Comparison of ENCODE assay signal across 11 mouse cellular contexts in the genomic region with DNA sequence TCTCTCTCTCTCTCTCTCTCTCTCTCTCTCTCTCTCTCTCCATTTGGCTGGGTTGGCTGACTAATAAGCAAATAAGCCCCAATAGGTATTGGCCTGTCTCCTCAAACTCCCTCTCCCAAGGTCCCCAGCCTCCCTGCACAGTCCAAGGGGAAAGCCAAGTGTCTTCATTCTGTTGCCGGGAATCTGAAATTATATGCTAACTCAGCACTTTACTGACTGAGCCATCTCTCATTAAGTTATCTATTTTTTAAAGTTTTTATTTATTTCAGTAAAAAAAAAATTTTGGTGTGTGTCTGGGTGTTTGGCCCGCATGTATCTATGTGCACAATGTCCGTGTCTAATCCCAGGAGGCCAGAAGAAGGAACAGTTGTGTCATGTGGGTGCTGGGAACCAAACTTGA. TPM values are rescaled to one million over a fixed set of nuclear protein-coding genes. Genes with fewer than 3 reads are reported as not detected.
DNase-seq lines count a peak whose midpoint lies in the region; ATAC-seq and TF ChIP-seq lines count a peak whose summit lies in the region.
"Had no signal": no experiment of that assay in that cellular context is flagged by ENCODE, and none has a peak within 500 bp of the region (broad histone marks: within the 10 kb centered on the region; RNA-seq: fewer than 3 reads in every experiment).

No protein-coding gene starts in this region.

- intact Hi-C loops in gastrocnemius, adult 2 months (cut with DNase I) = no loop called here
- intact Hi-C loops in left cerebral cortex, postnatal 36 days (cut with DNase I) = no loop called here
- intact Hi-C loops in left cerebral cortex, postnatal 14 days (cut with DNase I) = loop anchor here (10.0 kb wide), 1 partner anchor 223 kb away; a partner anchor contains a TSS

- H3K27ac ChIP-seq in gastrocnemius, adult 2 months = peak overlapping the region; percentile 98
- no peak overlapping the region for H3K27ac ChIP-seq in forebrain, postnatal 0 days (ENCODE audit: low read depth, low read length)
- no peak overlapping the region for H3K27ac ChIP-seq in liver, embryonic 14.5 days

- H3K4me3 ChIP-seq in gastrocnemius, adult 2 months = peak overlapping the region; percentile 79
- H3K4me3 ChIP-seq in E14TG2a.4 (replicated peaks; ENCODE audit: low read length) = peak overlapping the region; percentile 92
- H3K4me3 ChIP-seq in forebrain, postnatal 0 days (ENCODE audit: low read depth, low read length) = peak overlapping the region; percentile 68; the same call in 1 of the 2 replicates
- H3K4me3 ChIP-seq in liver, embryonic 14.5 days (ENCODE audit: insufficient read depth in 1 of 2, low read depth in 2 of 2, low read length in 2 of 2) = no peak overlapping the region

- TF ChIP-seq EP300 in liver, embryonic 14.5 days (IDR thresholded peaks at IDR 0.05; ENCODE audit: low read depth) = no peak

- peaks cover 40% of the 10 kb centered on the region for H3K36me3 ChIP-seq in E14TG2a.4 (ENCODE audit: insufficient read depth, low read length)
- no peaks in the 10 kb centered on the region for H3K36me3 ChIP-seq in forebrain, postnatal 0 days (ENCODE audit: insufficient read depth)
- no peaks in the 10 kb centered on the region for H3K36me3 ChIP-seq in liver, embryonic 14.5 days (replicated peaks; ENCODE audit: control insufficient read depth, insufficient read depth, low read depth)

- no peak overlapping the region; the same call in 1 of the 2 replicates for H3K4me2 ChIP-seq in forebrain, postnatal 0 days (ENCODE audit: low read depth)
- peak overlapping the region; percentile 81 for H3K4me2 ChIP-seq in liver, embryonic 14.5 days (ENCODE audit: low read depth)

- H3K27me3 ChIP-seq in E14TG2a.4 (ENCODE audit: insufficient read depth, low read length) = no peaks in the 10 kb centered on the region; the same call in 1 of the 2 replicates
- no peaks in the 10 kb centered on the region for H3K27me3 ChIP-seq in forebrain, postnatal 0 days (ENCODE audit: insufficient read depth, low read length)
- no peaks in the 10 kb centered on the region for H3K27me3 ChIP-seq in liver, embryonic 14.5 days (ENCODE audit: control insufficient read depth, insufficient read depth, low read length)

- peaks cover 80% of the 10 kb centered on the region for H3K4me1 ChIP-seq in E14TG2a.4 (replicated peaks; ENCODE audit: low read depth, low read length)
- 0 out of 2 replicates have a peak, but pooled peaks cover 5% of the 10 kb centered on the region for H3K4me1 ChIP-seq in forebrain, postnatal 0 days (ENCODE audit: insufficient read depth)
- H3K4me1 ChIP-seq in liver, embryonic 14.5 days (replicated peaks; ENCODE audit: control insufficient read depth in 2 of 2, insufficient read depth in 2 of 2, low read length in 1 of 2) = peaks cover 0 to 22% of the 10 kb centered on the region in 2 experiments; a peak in 3 of 4 replicates

- TF ChIP-seq CTCF in gastrocnemius, adult 2 months (IDR thresholded peaks at IDR 0.05) = no peak
- TF ChIP-seq CTCF in E14TG2a.4 (conservative IDR thresholded peaks at IDR 0.05; ENCODE audit: low read length) = no peak
- no peak for TF ChIP-seq CTCF in forebrain, postnatal 0 days (IDR thresholded peaks at IDR 0.05; ENCODE audit: low read depth)
- TF ChIP-seq CTCF in liver, embryonic 14.5 days (IDR thresholded peaks at IDR 0.05; ENCODE audit: low read depth) = no peak

- DNase-seq in gastrocnemius, adult 2 months = no peak
- DNase-seq in gastrocnemius, adult 18-20 months (ENCODE audit: low spot score) = no peak
- no peak for DNase-seq in forebrain, postnatal 0 days
- DNase-seq in liver, embryonic 14.5 days (ENCODE audit: low read depth in 3 of 3, low spot score in 3 of 3) = no peak
- no peak for DNase-seq in spleen, postnatal 36 days (ENCODE audit: low spot score in 2 of 2)
- DNase-seq in left cerebral cortex, postnatal 36 days (ENCODE audit: low spot score in 2 of 2) = no peak
- no peak for DNase-seq in left cerebral cortex, postnatal 14 days (ENCODE audit: low spot score in 2 of 2)
- DNase-seq: adrenal gland, postnatal 25 days; thymus, postnatal 14 days had no signal

- 90% methylated on average over 3 of the region's 3 CpGs for WGBS in forebrain, postnatal 0 days
- WGBS in liver, embryonic 14.5 days (ENCODE audit: insufficient replicate concordance) = 74% methylated on average over 3 of the region's 3 CpGs

- H3K9ac ChIP-seq in forebrain, postnatal 0 days = no peak overlapping the region
- no peak overlapping the region for H3K9ac ChIP-seq in liver, embryonic 14.5 days (replicated peaks)

- no peaks in the 10 kb centered on the region for H3K9me3 ChIP-seq in E14TG2a.4 (ENCODE audit: low read length)
- no peaks in the 10 kb centered on the region for H3K9me3 ChIP-seq in forebrain, postnatal 0 days (ENCODE audit: low read length)
- no peaks in the 10 kb centered on the region for H3K9me3 ChIP-seq in liver, embryonic 14.5 days (ENCODE audit: control insufficient read depth, low read length)

- ATAC-seq in forebrain, postnatal 0 days = no peak
- ATAC-seq in liver, embryonic 14.5 days (ENCODE audit: insufficient read depth) = no peak

RNA-seq across cellular contexts. Expression of a gene that starts 1.0 kb away (rescaled TPM):
- 100 to 1,000 TPM; 127 to 210 TPM for total RNA-seq in gastrocnemius, adult 2 months (2021)
- 100 to 1,000 TPM; 204 to 208 TPM for total RNA-seq in gastrocnemius, adult 18-20 months (2021)
- total RNA-seq in forebrain, postnatal 0 days (2014; rRNA removed) = 63.1 and 74.6 TPM in 2 replicates
- 50.9 and 55.6 TPM in 2 replicates for polyA plus RNA-seq in forebrain, postnatal 0 days (2015; fragmentation: Nextera tagmentation; extraction: Ambion mirVana)
- 14.3 and 14.9 TPM in 2 replicates for polyA plus RNA-seq in liver, embryonic 14.5 days (2012; rRNA removed)
- polyA plus RNA-seq in liver, embryonic 14.5 days (2014; fragmentation: Nextera tagmentation; extraction: Ambion mirVana) = 18.7 and 19.7 TPM in 2 replicates
- 10 to 100 TPM; 60.6 to 63.0 TPM for total RNA-seq in left cerebral cortex, postnatal 36 days (2021)
- total RNA-seq in left cerebral cortex, postnatal 14 days (2021) = 10 to 100 TPM; 61.6 to 64.0 TPM

RNA-seq across cellular contexts. Expression of a gene that starts 2.3 kb away (rescaled TPM):
- 1 to 10 TPM; 2.1 to 5.2 TPM for total RNA-seq in gastrocnemius, adult 2 months (2021)
- 1 to 10 TPM; 2.7 to 3.7 TPM for total RNA-seq in gastrocnemius, adult 18-20 months (2021)
- 16.5 and 20.6 TPM in 2 replicates for total RNA-seq in forebrain, postnatal 0 days (2014; rRNA removed)
- polyA plus RNA-seq in forebrain, postnatal 0 days (2015; fragmentation: Nextera tagmentation; extraction: Ambion mirVana) = 13.7 and 17.7 TPM in 2 replicates
- 7.2 and 10.0 TPM in 2 replicates for polyA plus RNA-seq in liver, embryonic 14.5 days (2012; rRNA removed)
- polyA plus RNA-seq in liver, embryonic 14.5 days (2014; fragmentation: Nextera tagmentation; extraction: Ambion mirVana) = 5.4 and 5.9 TPM in 2 replicates
- total RNA-seq in left cerebral cortex, postnatal 36 days (2021) = 10 to 100 TPM; 23.0 to 25.8 TPM
- 10 to 100 TPM; 16.8 to 19.0 TPM for total RNA-seq in left cerebral cortex, postnatal 14 days (2021)

RNA-seq across cellular contexts. Expression of a gene that starts 20.5 kb away (rescaled TPM):
- under 1 TPM; 0.17 to 0.23 TPM for total RNA-seq in gastrocnemius, adult 2 months (2021)
- under 1 TPM in 1 of 2 experiments, not detected in 1; 0.11 TPM for total RNA-seq in gastrocnemius, adult 18-20 months (2021)
- total RNA-seq in forebrain, postnatal 0 days (2014; rRNA removed) = 0.08 and 0.14 TPM in 2 replicates
- 0.04 TPM in 1 of 2 replicates, not detected in the other for polyA plus RNA-seq in forebrain, postnatal 0 days (2015; fragmentation: Nextera tagmentation; extraction: Ambion mirVana)
- 0.29 and 0.45 TPM in 2 replicates for polyA plus RNA-seq in liver, embryonic 14.5 days (2012; rRNA removed)
- polyA plus RNA-seq in liver, embryonic 14.5 days (2014; fragmentation: Nextera tagmentation; extraction: Ambion mirVana) = 0.06 and 0.08 TPM in 2 replicates
- 1 to 10 TPM in 1 of 2 experiments, under 1 TPM in 1; 0.89 to 1.3 TPM for total RNA-seq in left cerebral cortex, postnatal 36 days (2021)
- total RNA-seq in left cerebral cortex, postnatal 14 days (2021) = 1 to 10 TPM; 1.0 to 1.2 TPM
- polyA plus RNA-seq: neural tube, embryonic 11.5 days had no signal

RNA-seq across cellular contexts. Expression of a gene that starts 31.2 kb away (rescaled TPM):
- total RNA-seq in gastrocnemius, adult 2 months (2021) = 10 to 100 TPM; 19.4 to 25.9 TPM
- 10 to 100 TPM; 18.9 to 23.9 TPM for total RNA-seq in gastrocnemius, adult 18-20 months (2021)
- total RNA-seq in forebrain, postnatal 0 days (2014; rRNA removed) = 216 and 261 TPM in 2 replicates
- polyA plus RNA-seq in forebrain, postnatal 0 days (2015; fragmentation: Nextera tagmentation; extraction: Ambion mirVana) = 31.5 and 32.5 TPM in 2 replicates
- 19.9 and 24.5 TPM in 2 replicates for polyA plus RNA-seq in liver, embryonic 14.5 days (2012; rRNA removed)
- 6.5 and 8.1 TPM in 2 replicates for polyA plus RNA-seq in liver, embryonic 14.5 days (2014; fragmentation: Nextera tagmentation; extraction: Ambion mirVana)
- total RNA-seq in left cerebral cortex, postnatal 36 days (2021) = 100 to 1,000 TPM; 127 to 132 TPM
- total RNA-seq in left cerebral cortex, postnatal 14 days (2021) = 100 to 1,000 TPM; 146 to 149 TPM

RNA-seq across cellular contexts. Expression of a gene that starts 44.0 kb away (rescaled TPM):
- total RNA-seq in gastrocnemius, adult 2 months (2021) = 1 to 10 TPM in 1 of 2 experiments, under 1 TPM in 1; 0.61 to 2.8 TPM
- 1 to 10 TPM in 1 of 2 experiments, under 1 TPM in 1; 0.93 to 2.4 TPM for total RNA-seq in gastrocnemius, adult 18-20 months (2021)
- total RNA-seq in forebrain, postnatal 0 days (2014; rRNA removed) = 2.0 and 3.0 TPM in 2 replicates
- polyA plus RNA-seq in forebrain, postnatal 0 days (2015; fragmentation: Nextera tagmentation; extraction: Ambion mirVana) = 1.1 TPM in 2 replicates
- 13.0 and 15.5 TPM in 2 replicates for polyA plus RNA-seq in liver, embryonic 14.5 days (2012; rRNA removed)
- polyA plus RNA-seq in liver, embryonic 14.5 days (2014; fragmentation: Nextera tagmentation; extraction: Ambion mirVana) = 11.6 and 13.4 TPM in 2 replicates
- 1 to 10 TPM; 5.9 to 7.4 TPM for total RNA-seq in left cerebral cortex, postnatal 36 days (2021)
- total RNA-seq in left cerebral cortex, postnatal 14 days (2021) = 1 to 10 TPM; 4.8 to 5.6 TPM

Comparison
In these comparisons a context has a peak if more than half of its experiments do, and no peak if none do; other contexts are left out.
1. H3K4me3 ChIP-seq: peak in gastrocnemius, adult 2 months (single experiment), E14TG2a.4 (single experiment) and forebrain, postnatal 0 days (single experiment); none in liver, embryonic 14.5 days (0 of 2).